Mouse (Mus musculus): ENCODE results near the gene Yy1.

- TF ChIP-seq POLR2A (IDR thresholded peaks at IDR 0.05; ENCODE audit: insufficient read depth, low read depth, low read length), result no peak
- TF ChIP-seq CTCF (IDR thresholded peaks at IDR 0.05; ENCODE audit: insufficient read depth, low read depth, low read length), result no peak
Measured at GRCm38 (mm10) chr12:108831966-108832643, 39.3 kb downstream of the Yy1 start.

Measured in olfactory bulb, adult 2 months (tissue).